Mouse (Mus musculus) G1E-ER4 (cell line): Measurements from ENCODE around the gene Asap2. TPM values are rescaled to one million over a fixed set of nuclear protein-coding genes. Genes with fewer than 3 reads are reported as not detected.

Source experiments
- GATA1 ChIP-seq: IDR thresholded peaks from one replicate; pipeline ENCODE4 v1.8.0; 2012; ENCODE audit warnings: low read length, inconsistent platforms
- polyA plus RNA-seq: library from polyadenylated mRNA; stranded (reverse); fragments of >175 nt; gene quantifications from 2 replicates; pipeline ENCODE4 v1.2.3, GENCODE M21; 2012

Gene Asap2
- polyA plus RNA-seq, 1 experiment, result not detected

DNA sequence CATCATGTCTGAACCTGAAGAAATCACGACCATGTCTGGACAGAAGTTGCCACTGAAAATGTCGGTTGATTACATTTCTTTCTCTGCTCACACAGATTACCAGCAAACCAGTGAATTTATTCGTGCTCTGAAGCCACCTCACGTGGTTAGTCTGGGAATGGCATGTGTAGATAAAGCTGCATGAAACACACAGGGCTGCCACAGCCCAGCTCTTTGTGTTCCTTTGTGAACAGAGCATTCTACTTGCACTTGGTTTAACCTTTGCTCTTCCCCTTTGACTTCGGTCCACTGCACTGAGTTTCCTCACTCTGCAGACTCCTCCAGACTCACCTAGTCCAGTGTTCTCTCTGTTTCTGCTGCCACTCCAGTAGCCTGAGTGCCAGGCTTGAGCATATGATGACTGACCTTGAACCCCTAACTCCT lies 312.1 kb downstream of the Asap2 start:
- TF ChIP-seq GATA1, result no peak

DNA sequence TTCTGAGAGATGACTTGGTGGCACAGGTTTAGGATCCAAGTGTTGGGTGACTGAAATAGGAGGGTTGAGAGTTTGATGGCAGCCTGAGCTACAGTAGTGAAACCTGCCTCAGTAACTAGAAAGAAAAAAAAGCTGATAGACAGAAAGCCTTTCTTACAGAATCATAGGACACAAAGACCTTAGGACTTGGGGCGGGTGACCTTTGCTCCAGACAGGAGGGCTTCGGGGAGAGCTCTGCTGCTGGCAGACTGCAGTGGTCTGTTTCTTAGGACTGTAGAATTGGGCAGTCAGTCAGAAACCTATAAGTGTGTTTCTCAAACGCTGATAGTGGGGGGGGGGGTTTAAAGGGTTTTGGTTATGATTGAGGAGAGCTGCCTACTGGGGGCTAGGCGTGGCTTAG lies 315.5 kb downstream of the Asap2 start:
- no peak for TF ChIP-seq GATA1

DNA sequence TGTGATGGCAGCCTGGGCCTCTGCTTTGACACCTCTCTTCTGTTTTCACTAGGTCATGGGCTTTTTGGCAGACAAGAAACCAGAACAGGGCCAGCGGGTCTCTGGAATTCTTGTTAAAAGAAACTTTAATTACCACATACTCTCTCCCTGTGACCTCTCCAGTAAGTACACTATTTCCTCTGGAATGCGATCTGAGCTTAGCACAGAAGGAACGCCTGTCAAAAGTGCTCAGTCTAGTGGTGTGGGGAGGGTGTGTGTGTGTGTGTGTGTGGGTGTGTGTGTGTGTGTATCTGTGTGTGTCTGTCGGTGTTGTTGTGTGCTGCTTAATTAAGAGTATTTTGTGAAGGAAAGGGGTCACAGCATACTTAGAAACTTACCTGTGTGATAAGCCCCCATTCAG lies 316.5 kb downstream of the Asap2 start:
- TF ChIP-seq GATA1, result no peak

DNA sequence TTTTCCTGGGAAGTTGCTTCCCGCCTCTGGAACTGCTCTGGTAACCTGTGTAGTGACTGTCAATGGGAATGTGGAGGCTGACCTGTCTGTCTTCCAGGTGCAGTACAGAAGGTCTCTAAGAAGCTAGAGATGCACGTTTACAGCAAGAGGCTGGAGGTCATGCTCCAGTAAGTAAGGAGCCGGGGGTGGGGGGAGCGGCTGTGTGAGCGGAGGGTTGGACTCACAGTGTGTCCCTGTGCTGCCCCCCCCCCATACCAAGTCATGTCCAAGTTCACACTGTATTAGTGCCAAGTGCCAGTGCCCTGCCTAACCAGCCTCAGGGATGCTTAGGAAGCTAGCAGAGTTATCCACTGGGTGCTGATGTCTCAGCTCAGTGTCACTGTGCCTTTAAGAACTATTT lies 321.9 kb downstream of the Asap2 start:
- TF ChIP-seq GATA1, result no peak

DNA sequence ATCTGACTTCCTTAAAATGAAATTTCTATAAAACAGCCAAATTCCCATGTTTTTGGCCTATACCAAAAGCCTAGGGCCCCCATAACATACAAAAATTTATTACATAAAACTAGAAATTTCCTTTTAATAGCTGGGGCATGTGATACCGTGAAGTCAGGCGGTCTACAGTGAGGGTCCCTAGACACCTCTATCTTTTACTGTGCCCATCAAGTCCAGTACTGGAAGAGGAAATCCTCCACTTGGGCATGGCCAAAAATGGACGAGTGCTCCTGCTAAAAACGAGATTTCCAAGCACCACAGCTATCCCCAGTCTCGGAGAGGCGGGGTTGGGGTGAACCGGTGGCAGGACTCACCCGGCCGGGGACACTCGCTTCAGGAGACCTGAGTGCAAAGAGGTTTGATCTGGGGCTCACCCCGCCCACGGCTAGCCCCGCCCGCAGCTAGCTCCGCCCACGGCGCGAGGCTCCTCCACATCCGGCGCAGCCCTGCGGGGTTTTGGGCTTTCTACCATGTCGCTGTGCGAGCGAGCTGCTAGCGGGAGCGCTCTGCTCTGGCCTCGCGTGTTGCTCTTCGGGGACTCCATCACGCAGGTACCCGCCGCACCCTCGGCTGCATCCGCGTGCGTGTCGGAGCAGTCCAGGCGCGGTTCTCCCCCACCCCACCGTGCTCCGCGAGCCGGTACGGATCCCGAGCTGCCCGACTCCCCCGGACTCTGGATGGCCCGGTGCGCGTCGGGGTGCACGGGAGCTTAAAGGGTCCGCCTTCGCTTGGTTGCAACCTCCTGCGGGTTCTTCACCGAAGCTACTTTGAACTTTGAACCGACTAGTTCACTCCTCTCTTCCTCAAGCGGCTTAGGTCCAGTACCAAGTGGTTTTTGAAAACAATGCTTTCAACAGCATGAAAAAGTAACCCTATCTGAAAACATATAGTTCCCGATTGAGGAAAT lies 325.9 kb downstream of the Asap2 start, which contains the start of gene Iah1:
Gene Iah1 (plus strand): TSS at position 467 of the 946 bp plus-strand sequence.
- no peak for TF ChIP-seq GATA1

DNA sequence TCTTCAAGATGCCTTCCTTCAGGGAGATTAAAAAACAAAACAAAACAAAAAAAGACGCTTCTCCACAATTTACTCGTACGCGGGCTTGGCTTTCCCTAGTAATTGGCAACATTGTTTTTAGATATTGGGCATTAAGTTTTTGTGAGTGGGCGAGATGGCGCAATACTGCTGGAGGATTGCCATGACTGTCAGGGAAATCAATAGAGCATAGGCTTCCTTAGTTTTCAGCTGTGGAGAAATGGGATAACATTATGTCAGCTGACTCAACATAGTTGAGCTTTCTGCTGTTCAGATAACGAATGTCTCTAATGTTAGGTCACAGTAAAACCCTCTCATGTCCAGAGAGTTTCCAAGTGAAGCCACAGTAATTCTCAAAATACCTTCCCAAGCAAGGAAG lies 326.6 kb downstream of the Asap2 start:
- TF ChIP-seq GATA1, result no peak

DNA sequence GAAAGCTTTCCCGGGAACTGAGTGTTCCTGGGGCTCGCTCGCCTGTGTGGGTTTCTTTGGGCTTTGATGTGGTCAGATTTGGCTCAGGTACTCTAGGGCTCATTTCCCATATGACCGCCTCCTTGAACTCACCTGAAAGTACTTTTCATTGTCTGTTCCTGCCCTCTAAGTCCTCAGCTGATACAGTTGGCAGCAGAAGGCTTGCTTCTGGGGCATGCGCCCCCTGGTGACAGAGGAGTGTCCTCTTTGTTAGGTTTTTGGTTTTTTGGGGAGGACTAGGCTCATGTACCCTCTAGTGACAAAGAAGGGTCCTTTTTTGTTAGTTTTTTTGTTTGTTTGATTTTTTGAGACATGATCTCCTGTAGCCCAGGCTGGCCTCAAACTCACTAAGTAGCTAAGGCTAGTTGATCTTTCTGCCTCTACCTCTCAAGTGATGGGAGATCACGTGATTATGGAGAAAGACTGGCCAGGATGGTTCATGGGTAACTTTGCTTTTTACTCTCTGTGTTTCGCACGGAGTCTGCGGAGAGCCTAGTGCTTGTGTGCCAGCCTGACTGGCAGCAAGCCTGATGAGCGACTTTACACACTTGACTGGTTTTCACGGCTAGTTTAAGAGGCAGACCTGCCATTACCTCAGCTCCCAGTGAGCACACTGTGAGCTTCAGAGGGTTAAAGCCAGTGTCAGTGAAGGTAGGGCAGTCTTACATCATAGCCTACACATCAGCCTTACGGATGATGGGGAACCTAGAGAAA lies 328.1 kb downstream of the Asap2 start:
- TF ChIP-seq GATA1, result no peak
